Mouse (Mus musculus): Measurements from ENCODE around the gene Mlh3.
"Not testable (repeated sequence)": the region's sequence is repeated elsewhere in the genome, so short reads cannot be mapped to it uniquely, and the experiment has no call there.

Mlh3 gene

DNA sequence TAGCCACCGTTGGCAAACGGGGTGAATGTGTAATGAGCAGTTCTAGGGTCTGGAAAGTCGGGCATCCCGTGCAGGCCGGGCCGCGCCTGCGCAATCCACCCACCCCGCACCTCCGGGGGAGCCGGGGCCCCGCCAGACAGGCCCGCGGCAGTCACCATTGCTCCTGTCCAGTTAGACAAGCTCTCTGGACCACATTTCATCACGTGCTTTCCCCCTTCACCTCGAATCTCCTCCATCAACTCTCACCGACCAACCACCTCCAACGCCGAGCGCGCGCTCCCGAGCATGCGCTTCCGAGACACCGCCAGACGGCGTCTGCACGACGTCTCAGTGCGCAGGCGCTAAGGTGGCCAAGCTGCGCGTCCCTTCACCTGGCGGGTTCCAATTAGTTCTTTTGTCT is at the start of gene Mlh3:
Gene Mlh3 (minus strand): TSS at position 281 of the 400 bp plus-strand sequence.
- DNase-seq (ENCODE audit: low spot score): peak; percentile 84

DNA sequence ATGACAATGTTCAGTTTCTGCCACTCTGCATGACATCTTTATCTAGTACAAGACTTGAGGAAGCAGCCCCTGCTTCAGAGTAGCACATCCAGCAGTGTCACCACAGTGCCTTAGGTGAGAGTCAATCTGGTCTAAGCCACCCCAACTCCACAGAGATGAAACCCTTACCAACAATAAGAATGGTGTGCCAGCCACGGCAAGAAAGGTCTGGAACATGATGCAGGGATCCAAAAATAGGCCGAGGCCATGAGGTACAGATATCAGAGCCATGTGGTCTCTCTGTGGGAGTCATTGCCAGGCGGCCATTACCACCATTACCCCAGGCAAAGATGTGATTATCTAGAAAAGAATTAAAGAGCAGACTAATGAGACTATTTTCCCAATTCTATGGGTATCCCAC is 38.3 kb upstream of the Mlh3 start:
- no peak for DNase-seq (ENCODE audit: low spot score)

DNA sequence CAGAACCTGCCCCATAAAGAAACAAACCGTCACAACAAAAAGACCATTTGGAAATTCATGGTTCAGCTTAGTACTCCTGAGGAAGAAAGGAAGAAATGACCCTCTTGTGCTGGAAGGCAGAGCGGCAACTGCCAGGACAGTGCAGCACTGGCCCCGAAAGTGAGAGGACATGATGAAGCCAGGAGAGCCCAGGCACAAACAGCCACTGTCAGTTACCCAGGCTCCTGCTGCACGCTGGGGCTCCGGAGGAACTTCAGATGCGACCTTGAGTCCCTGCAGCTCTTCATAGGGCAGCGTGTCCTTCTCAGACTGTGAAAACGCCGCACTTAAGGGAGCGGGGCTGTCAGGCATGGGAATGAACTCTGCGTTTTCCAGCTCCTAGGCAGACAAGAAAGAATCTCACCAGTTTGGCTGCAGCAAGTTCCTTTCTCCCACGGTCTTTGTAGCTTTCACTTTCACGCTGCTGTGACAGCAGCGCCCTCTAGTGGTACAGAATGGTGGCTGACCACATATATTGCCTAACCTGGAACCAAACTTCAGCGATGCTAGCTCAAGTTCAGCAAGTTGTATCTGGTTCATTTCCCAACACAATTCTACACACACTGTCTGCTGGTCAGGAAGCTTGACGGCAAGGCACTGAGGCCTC is 35.0 kb upstream of the Mlh3 start:
- peak; percentile 76 for DNase-seq (ENCODE audit: low spot score)

DNA sequence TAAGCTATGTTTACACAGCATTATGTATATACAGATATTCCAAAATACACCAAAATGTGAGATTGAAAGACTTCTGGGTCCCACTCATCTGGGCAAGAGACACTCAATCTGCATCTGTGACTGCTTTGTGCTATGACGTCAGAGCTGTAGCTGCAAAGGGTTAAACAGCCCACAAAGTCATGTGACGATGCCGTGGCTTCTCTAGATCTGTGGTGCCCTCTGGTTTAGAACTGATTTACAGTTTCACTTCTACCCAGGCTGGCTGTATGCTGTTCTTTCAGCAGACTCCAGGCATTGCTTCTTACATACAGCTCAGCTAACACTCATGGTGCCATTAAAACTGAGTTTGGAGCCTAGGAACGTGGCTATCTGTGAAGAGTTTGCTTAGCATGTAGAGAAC is 34.3 kb upstream of the Mlh3 start:
- no peak for DNase-seq (ENCODE audit: low spot score)

DNA sequence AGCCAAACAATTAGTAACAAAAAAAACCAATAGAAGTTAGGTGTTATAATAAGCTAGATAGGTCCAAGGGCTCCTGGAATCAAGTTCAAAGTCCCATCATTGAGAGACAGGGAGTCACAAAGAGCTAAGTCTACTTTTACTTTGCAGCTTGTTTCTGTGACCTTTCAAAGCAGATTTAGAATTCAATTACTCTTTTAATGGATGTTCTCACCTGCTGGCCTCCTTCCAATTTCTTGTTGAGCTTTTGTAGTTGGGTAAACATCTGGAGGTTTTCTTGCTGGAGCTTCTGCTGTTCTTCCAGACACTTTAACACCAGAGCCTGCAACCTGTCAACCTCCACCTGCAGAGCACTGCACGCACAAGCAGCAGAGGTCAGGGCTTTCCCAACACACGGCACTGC is 32.9 kb upstream of the Mlh3 start:
- no peak for DNase-seq (ENCODE audit: low spot score)

DNA sequence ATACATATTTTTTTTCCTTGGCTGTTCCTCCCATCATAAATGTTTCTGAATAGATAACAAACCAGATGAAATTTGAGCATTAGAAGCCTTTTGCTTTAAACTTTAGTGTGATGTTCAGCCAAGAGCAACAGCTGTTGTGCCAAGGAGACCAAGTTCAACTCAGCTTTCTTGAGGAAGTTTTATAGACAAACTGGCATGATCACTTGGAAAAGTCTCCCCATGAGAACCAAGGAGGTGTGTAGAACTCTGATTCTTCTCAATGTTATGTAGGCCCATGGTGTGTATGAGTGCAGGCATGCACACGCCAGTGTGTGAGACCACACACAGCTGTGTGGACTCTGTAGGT is 28.4 kb upstream of the Mlh3 start:
- no peak for DNase-seq (ENCODE audit: low spot score)

DNA sequence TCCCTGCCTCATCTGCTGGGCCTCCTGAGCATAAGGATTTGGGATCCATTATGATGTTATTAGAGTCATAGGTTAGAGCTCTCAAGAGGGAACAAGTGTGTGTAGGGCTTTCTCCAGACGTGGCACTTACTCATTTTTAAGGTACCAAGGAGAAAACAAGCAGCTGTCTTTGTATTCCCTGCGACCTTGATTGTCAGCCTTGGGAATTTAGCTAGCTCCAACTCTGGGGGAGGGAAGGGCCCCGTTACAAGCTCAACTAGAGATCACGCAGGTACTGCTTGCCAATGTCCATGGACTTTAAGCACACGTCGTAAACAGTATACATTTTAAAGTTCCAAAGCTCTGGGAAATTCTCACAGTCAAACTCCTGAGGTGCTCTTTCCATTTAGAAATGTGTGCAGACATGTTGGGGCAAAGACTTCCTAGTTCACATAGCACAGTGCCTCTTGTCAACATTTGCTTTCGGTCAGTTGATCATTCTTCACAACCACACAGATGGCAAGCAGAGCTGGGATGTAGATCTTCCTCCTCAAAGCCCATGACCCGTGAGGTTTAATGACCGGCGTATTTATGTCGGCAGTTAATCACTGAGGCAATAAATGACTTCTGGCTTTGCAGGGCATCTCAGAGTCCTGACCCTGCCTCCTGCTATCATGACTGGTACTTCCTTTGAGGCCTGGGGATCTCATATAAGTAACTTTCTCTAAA is 27.9 kb upstream of the Mlh3 start:
- DNase-seq (ENCODE audit: low spot score): peak; percentile 53

DNA sequence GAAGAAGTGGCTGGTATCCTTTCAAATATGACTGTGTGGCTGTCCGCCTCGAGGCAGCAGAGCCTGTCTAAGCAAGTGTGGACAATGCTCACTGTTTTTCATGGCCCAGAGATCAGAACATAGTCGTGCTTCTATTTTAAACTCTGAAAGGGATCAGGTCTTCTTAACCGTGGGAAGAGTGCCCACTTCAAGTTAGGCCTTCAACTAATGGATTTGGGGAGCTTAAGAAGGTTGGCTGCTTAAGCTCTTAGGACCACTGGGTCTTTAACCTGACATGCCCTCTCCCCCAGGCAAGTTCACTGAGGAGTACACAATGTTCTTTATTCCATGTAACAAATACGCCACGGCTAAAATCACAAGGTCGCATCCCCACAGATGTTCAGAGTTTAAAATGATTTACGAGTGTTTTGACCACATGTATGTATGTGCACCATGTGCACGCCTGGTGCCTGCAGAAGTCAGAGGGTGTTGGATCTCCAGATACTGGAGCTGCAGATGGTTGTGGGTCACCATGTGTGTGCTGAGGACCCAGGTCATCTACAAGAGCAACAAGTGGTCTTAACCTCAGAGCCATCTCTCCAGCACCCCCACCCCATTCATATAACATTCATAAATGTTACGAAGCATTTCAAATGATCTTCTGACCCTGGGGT is 27.1 kb upstream of the Mlh3 start:
- DNase-seq (ENCODE audit: low spot score): no peak

DNA sequence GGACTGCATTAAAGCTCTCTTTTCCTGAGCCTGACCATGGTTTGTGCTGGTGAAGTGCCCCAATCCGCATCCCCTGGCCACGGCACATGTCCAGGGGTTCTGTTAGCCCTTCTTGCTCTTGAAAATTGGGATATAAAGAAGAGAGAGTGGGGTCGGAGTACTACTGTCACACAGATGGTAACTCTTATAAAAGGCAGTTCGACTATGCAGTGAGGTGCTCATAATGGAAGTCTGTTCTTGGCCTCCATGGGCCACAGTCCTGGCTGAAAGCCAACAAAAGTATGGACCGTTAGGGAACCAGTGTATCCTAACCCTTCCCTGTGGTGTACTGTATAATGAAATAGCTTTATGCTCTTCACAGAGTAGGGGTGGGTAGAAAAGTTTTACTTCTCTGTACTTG is 26.5 kb upstream of the Mlh3 start:
- no peak for DNase-seq (ENCODE audit: low spot score)

DNA sequence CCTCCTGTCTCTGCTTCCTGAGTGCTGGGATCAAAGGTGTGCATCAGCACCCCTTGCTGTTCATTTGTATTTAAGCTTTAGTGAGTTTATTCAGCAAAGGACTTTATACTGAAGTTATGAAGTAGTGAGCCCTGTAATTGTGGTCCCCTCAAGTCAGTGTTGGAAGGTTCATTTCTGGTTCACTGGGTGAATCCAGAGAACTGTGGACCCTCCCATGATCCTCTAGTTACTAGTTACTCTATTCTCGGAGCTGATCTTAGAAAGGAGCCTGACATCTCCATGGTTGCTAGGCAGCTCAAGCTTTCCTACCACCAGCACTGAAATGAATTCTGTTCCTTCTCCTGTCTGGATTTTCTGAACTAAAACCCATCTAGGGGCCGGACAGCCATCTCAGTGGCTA is 25.1 kb upstream of the Mlh3 start:
- no peak for DNase-seq (ENCODE audit: low spot score)

DNA sequence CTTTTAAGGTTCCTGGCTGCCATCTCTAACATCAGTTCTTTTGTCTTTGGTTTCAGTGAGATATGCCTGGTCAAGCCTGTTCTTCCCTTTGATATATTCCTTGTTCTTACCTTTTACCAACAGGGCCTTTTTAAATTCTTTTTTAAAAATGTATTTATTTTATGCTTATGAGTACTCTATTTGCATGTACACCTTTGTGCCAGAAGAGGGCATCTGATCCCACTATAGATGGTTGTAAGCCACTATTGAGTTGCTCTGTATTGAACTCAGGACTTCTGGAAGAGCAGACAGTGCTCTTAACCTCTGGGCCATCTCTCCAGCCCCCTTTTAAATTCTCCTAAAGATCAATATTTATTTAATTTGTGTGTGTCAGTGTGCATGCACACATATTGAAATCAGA is 22.5 kb upstream of the Mlh3 start:
- no peak for DNase-seq (ENCODE audit: low spot score)

DNA sequence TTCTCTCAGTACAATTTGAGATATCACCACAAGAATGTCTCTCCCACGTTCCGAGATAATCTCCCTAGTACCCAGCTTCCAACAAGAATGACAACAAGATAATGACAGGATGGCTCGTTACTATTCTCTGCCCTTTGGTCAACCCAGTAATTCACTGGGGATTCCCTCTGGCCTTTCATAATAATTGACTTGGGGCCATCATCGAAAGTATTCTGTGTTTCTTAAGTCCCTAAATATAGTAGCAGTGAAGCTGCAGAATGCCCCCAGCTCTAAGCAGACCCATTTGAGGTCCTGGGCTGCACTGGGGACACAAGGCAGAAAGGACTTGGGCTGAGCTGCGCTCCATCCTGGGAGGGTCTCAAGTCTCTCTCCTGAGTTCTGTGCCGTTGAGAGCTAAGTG is 21.9 kb upstream of the Mlh3 start:
- DNase-seq (ENCODE audit: low spot score): no peak

DNA sequence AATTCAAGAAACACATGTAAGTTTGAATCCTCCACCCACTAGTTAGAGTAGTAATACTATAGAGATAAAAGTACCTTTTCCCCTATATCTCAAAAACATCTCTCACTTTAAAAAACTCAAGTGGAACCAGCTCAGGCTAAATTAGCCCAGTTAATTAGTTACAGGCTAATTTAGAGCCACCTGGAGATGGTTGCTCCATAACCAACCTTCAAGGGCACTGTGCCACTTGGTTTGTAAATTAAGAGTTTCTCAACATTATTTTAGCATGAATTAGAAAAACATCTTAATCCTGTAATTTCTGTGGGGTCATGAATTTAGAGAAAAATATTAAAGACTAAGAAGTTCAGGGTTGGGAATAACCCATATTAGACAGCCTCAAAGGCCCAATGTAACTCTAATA is 21.1 kb upstream of the Mlh3 start:
- no peak for DNase-seq (ENCODE audit: low spot score)

DNA sequence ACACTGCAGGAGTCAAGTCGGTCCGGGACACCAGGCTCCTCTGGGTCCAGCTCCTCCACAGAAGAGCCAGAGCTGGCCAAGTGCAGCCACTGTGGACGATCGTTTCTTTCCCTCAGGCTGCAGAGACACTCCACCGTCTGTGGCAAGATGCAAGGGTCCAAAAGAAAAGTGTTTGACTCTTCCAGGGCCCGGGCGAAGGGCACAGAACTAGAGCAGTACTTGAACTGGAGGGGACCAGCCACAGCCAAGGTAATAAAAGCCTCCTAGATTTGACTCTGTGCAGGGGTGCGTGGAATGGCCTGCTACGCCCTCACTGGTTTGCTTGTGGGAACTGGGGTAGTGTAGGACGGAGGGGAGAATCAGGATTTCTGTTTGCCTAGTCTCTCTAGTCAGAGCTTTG is 20.2 kb upstream of the Mlh3 start:
- no peak for DNase-seq (ENCODE audit: low spot score)

DNA sequence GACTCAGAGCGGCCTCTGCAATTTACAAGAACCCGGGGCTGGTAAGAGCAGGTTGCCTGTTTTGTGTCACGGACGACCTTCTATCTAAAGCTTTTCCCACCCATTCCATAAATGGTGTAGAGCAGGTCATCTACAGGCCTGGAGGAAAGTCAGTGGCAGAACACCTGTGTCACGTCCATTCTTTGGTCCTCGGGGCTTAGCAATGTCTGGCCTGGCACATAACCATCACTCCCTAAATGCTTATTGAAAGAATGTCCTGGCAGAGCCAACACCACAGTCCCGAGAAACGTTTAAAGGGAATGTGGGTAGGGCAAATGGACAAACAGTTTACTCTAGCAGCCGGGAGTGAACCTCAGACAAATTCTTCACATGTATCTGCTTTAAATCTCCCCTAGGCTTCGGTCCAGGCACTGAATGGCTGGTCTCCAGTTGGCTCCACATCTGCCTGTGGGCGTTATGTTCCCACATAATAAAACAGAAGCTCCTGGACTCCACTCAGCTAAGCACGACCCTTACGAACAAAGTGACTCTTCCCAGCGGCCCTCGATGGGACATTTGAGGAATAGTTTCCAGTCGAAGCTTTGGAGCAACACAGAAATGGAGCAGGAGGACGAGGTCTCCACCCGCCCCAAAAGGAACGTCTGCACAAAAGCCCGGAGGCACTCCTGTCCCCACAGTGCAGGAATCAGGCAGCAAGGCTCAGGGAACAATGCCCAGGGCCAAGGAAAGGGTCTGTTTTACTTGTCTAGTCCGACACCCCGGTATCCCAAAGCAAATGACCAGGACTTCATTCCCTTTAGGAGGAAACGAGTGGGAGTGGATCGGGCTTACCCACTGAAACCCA is 19.0 kb upstream of the Mlh3 start:
- no peak for DNase-seq (ENCODE audit: low spot score)

DNA sequence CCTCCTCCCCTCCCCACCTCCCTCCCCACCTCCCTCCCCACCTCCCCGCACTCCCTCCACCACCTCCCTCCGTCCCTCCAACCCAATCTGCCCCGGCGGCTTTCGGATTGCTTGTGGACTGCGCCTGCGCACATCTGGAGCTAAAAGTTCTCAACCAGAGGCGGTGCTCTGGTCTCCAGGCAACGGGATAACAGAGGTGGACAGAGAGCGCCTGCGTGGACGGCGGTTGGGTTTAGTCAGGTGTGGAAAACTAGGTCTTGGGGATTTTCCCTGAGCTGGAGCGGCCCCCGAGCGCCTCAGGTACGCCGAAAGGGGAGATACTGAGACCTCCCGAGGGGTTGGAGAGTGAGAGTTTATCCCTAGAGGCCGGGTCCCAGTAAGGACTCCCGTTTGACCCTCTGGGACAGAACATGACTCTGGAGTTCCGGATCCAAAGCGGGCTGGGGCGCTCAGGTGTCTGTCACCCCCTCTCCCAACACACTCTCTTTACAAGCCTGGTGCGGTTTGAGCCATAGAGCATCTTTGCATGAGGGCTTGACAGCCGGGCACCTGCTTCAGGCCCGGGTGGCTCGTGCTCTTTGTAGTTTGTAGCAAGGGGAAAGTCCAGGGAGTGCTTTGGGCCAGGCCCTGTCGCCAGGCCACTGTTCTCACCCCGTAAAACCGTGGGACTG is 18.2 kb upstream of the Mlh3 start, which contains the start of gene Zc2hc1c:
Gene Zc2hc1c (plus strand): TSS at position 106 of the 671 bp plus-strand sequence.
- peak; percentile 88 for DNase-seq (ENCODE audit: low spot score)

DNA sequence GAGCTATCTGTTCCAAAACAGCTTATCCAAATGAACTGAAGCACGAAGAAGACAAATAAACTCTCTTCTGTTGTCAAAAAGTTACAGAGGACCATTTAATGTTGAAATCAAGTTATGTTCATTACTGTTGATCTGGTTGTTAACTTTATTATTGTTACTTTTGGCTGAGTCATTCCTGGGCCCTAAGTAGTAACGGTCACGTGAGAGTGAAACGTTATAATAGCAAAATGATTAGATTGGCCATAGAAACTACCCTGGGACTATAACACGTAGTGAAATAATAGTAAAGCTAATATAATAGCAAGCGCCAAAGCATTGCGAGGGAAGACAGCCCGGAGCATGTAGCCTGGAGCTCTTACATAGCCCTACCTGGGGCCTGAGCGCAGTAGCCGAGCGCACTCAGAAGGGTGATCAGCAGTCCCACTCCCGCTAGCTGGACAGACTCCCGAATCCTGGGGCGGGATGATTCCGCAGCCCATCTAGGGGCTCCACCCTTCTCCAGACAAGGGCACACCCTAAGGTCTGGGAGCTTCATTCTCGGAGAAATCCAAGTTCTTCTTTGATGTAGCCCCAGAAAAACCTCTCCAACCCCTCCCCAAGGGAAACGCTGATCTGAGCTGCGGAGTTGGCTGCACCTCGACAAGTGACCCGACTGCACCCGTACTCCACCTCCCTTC is 17.5 kb upstream of the Mlh3 start, which contains the start of gene Acyp1:
Gene Acyp1 (minus strand): TSS at position 630 of the 677 bp plus-strand sequence.
- DNase-seq (ENCODE audit: low spot score): no peak

DNA sequence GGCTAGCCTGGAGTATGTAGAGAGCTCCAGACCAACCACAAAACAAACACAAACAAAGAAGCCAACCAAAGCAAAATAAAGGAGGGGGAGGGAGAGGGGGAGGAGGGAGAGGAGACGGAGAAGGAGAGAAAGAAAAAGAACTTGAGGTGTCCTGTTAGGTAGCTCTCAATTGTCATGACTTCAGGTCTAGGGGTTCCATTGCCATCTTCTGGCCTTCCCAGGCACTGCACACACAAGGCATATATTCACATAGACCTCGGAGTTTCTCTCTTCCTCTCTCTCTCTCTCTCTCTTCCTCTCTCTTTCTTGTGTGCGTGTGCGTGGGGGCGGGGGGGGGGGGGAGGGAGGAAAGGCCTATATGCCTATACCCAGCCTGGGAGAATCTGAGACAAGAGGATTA is 16.5 kb upstream of the Mlh3 start:
- DNase-seq (ENCODE audit: low spot score): no peak

DNA sequence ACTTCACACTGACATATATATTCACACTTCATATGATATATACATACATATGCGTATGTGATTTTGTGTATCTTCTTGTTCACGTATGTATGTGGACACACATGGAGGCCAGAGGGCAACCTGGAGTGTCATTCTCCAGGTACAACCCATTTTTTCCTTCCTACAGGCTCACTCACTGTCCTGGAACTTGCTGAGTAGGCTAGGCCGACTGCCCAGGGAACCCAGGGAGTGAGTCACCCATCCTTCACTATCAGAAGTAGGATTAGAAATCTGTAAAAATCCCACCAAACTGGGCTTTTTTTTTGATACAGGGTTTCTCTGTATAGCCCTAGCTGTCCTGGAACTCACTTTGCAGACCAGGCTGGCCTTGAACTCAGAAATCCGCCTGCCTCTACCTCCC is 14.6 kb upstream of the Mlh3 start:
- no peak for DNase-seq (ENCODE audit: low spot score)

DNA sequence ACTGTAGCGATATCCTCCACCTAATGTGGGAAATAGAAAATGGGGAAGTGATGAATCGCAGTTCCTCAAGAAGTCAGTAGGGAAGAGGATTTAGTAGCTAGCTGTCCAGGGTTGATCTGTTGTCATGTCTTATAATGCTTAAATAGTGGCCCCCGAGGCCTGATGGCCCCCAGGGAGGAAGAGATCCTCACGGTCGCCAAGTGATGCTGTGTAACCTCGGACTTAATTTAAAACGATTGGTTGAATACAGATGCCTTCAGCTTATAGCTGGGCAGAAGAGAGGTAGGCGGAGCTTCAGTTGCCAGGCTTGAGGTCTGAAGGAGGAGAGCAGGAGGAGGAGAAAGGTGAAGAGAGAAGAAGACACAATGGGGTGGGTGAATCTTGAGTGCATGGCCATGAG is 13.9 kb upstream of the Mlh3 start:
- no peak for DNase-seq (ENCODE audit: low spot score)

DNA sequence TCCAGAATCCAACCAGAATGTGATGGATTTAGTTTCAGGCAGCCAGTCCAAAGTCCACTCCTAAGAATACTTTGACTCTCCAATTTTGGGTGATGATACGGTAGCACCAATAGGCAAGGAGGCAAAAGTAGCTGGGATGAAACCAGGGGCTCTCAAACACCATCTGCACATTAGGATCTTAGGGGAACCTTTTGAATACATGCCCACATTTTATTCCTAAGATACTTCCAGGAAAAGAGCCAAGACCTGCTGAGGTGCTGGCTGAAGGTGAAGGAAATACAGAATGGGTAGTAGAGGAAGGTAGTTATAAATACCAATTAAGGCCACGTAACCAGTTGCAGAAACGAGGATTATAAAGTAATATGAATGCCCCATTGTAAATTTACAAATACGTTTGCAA is 11.4 kb upstream of the Mlh3 start:
- not testable (repeated sequence) for DNase-seq (ENCODE audit: low spot score)

All from yolk sac, embryonic 10.5 days (tissue).